Mouse (Mus musculus) layer of hippocampus, adult 9-11 months (tissue): ENCODE measurements around the gene Lrp2bp.

Source experiments
- DNase-seq: peaks from one replicate; pipeline ENCODE4 v3.0.0; 2022

Gene Lrp2bp

DNA sequence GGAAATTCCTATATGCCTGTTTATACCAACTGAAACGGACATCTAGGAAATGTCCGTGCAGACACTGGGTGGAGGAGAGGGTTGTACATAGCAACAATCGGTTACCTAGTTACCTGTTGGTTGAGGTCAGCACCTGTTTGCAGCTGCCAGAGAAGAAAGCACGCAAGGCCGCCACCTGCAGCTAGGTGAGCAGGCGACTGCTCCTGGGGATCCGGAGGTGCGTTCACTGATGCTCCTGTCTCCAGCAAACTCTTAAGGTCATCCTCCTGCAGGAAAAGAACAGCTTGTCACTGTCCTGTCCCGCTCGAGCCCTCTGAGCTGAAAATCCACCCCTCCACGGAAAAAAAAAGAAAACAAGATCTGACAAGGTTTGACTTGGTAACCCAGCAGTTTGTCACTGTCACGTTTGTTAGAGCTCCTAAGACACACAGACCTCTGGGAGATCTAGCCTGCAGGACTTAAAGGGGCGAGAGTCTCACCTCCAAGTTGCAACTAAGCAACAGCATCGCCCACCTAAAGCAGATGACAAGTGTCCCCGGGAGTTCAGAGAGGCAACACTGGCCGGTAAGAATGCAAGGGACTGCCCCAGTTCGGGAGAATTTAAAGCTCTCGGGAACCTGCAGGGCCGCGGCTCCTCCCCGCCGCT is at the start of gene Lrp2bp:
Lrp2bp (plus strand) TSS at position 166 of the 646 bp plus-strand sequence.
- DNase-seq, result peak; percentile 26

DNA sequence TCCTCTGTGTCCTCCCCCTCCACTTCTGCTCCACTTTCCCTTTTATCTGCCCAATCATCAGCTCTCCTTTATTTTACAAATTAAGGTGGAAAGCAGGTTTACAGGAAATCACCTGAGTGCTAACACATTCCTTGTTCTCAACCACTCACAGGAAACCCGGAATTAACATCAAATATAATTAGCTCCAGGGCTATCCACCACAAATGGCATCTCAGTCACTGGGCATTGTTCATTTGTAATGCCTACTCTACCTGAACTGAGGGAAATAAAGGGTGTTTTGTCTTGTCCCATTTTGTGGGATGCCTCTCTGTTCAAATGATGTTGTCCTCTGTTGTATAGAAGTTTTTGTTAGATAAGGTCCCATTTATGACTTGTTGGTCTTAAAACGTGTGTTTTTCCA is 48.5 kb upstream of the Lrp2bp start:
- no peak for DNase-seq

GRCm38 (mm10) chr8:45970894-45971293 is 28.2 kb upstream of the Lrp2bp start:
- DNase-seq, result no peak

DNA sequence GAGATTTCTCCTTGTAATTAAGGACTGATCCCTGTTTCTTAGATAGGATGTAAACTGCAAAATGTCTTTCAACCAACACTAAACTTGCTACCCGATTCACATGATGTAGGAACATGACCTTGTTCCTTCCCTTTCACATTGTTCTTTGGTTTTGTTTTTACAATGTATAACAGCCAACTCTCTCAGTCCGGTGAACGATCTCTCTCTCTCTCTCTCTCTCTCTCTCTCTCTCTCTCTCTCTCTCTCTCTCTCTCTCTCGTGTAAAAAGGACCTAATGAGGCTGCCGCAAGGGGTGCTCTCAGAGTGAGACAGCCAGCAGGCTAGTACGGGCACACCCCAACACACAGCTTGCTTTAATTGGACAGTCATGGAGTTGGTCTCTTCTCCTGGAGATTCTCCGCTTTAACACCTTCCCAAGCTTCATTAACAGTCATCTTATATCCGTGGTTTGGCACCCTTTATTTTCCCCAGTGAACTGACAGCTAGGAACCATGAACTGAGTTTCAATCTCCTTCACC is 25.1 kb upstream of the Lrp2bp start:
- no peak for DNase-seq

- DNase-seq, result peak; percentile 99
Measured at GRCm38 (mm10) chr8:45975126-45975836, 23.8 kb upstream of the Lrp2bp start, which contains the start of the genes 1700029J07Rik and Ufsp2. Gene 1700029J07Rik, minus strand, starts transcription at chr8:45975252. Gene Ufsp2, plus strand, starts transcription at chr8:45975528.

DNA sequence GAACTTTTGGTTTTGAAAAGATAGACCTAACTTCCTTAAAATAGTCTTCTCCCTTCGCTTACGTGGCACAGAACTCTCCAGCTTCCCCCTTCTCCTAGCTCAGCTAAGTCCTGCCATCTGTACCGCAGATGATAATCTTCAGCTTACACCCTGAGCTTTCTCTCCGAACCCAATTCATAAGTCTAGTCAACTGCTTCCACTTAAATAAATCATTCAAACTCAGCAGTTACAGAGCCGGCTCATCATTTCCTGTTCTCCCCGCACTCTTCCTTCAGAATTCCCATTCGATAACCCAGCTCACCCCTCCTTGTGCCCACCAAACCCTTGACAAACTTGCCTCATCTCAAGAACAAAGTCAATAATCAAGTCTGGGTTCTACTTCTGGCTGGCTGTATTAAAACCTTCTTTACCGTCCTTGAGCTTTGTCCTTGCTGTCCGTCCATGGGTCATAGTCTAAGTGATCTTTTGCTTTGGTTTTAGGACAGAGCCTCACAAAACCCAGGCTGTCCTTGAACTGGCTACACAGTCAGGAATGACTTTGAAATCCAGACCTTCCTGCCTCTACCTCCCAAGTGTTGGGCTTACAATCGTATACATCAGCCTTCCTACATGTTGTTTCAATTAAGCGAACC is 23.1 kb upstream of the Lrp2bp start:
- no peak for DNase-seq

DNA sequence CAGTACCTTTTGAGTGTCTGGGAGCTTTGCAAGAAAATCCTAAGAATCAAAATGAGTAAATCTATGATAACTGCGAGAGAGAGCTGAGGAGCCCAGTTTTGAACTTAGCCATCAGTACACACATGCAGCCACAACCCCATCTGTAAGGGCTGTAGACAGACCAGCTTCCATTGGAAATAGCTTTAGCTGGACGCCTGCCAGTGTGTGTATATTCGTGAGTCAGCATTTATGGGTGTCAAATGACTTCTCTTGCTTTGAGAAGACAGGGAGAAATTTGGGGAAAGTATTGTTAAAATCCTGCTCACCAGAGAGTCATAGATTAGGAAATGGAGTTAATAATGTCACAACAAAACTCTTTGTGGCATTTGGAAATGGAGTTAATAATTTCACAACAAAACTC is 12.4 kb upstream of the Lrp2bp start:
- DNase-seq, result no peak

- DNase-seq, result no peak
Measured at GRCm38 (mm10) chr8:45988189-45988588, 10.9 kb upstream of the Lrp2bp start.

- DNase-seq, result no peak
Measured at GRCm38 (mm10) chr8:45990631-45991310, 8.3 kb upstream of the Lrp2bp start.

DNA sequence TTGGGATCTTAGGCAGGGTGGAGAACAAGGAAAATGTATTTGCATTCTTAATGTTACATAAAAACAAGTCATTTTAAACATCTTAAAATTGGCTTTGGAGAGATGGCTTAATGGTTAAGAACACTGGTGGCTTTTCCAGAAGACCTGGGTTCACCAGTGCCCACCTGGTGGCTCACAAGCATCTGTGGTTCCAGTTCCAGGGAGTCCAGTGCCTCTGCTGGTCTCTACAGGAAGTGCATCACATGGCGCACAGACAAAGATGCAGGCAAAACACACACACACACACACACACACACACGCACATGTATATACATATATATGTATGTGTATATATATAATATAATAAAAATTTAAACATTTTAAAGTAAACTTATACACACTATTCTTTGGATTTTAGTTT is 5.0 kb upstream of the Lrp2bp start:
- no peak for DNase-seq

GRCm38 (mm10) chr8:45995576-45995975 is 3.5 kb upstream of the Lrp2bp start:
- no peak for DNase-seq

DNA sequence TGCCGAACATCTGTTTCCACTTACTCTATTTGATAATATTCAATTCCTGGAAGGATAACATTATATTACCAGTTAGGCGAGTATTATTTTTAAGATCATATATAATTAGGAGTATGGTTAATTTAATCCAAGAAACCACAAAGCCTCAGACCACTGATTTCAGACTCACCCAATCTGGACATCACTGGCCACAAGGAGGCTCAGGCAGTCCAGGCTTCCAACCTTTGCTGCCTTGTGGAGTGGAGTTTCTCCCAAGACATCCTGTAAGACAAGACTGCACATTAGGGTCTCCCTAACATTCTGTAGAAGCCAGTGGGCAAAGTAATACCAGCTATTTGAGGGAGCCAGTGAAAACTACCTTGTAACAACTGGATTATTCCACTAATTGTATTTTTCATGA is 875 bp upstream of the Lrp2bp start:
- DNase-seq, result no peak

DNA sequence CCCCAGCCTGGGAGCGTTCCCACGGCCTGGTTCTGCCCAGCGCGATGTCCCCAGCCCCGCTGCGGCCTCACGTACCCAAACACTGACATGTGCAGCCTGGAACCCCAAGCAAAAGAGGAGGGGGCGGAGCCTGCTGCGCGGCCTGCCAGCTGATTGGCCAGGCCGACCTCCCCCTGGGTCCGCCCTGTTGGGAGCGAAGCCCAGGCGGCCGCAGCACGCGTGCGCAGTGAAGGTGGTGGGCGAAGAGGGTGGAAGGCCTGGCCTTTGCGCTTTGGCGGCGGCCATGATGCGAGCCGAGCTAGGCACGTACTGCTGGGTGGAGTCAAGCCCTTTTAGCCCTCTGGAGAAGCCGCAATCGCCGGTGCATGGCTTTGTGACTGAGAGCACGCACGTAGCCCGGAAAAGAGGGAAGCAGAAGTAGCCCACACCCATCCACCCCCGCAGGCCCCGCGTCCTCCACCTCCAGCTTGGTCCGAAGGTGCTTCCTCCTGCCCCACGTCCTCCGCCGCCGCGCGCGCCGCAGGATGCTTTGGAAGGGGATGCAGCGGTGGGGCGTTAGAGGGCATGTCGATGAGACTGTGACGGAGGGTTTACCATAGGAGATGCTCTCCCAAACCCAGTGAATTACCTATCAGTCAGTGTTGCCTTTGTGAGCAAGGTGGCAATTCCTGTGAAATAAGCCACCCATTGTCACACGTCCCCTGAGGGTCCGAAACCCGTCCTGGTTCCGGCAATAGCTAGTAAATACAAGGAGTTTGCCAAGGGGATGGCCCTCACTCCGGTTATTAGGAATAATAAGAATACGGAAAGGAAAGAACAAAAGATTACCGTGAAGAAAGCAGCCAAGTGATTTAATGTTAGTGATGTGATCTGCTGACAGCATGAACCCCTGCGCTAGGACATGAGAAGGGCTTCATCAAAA is 942 bp downstream of the Lrp2bp start:
- DNase-seq, result peak; percentile 98

- no peak for DNase-seq
Measured at GRCm38 (mm10) chr8:46005596-46005995, 6.5 kb downstream of the Lrp2bp start, which contains the start of gene Ankrd37. Gene Ankrd37, minus strand, starts transcription at chr8:46005707.

DNA sequence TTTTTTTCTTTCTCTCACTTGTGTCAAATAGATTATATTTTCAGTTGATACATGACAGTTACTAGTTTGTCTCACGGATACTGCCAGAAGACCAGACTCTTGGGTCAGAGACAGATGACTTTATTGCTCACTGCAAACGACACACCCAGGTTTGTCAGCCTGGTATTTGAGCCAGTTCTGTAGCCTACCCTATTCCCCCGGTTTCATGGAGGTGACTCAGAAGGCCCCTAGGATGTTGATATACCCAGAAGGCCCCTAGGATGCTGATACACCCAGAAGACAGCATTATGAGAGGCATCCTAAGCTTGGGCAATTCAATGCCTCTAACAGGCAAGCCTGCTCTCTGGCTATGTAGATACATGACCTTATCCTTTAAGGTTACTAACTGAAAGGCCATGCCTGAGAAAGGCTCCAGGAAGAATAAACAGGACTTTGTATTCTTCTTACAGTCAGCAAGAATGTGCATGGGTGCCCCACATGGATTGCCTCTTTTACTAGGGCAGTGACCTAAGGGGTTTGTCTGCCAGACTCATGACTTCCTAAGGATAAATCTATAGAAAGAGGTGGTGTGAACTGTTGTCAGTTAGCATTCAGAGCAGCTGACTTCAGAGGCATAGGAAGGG is 8.1 kb downstream of the Lrp2bp start:
- no peak for DNase-seq

DNA sequence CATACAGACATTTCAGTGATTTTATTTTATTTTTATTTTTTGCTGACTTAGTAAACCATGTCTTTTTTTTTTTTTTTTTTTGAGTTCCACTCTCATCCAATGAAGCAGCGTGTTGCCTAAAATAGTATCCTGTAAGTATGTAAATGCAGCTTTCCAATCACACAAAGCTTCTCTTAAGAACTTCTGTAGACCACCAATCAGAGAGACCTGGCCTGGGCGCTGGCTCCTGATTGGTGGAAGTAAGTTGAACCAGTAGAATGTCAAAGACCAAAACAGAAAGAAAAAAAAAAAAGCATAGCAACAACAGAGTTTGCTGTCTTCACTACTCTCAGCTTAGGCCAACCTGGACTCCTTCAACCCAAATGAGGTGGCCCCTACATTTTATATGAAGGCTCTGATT is 11.2 kb downstream of the Lrp2bp start:
- no peak for DNase-seq

DNA sequence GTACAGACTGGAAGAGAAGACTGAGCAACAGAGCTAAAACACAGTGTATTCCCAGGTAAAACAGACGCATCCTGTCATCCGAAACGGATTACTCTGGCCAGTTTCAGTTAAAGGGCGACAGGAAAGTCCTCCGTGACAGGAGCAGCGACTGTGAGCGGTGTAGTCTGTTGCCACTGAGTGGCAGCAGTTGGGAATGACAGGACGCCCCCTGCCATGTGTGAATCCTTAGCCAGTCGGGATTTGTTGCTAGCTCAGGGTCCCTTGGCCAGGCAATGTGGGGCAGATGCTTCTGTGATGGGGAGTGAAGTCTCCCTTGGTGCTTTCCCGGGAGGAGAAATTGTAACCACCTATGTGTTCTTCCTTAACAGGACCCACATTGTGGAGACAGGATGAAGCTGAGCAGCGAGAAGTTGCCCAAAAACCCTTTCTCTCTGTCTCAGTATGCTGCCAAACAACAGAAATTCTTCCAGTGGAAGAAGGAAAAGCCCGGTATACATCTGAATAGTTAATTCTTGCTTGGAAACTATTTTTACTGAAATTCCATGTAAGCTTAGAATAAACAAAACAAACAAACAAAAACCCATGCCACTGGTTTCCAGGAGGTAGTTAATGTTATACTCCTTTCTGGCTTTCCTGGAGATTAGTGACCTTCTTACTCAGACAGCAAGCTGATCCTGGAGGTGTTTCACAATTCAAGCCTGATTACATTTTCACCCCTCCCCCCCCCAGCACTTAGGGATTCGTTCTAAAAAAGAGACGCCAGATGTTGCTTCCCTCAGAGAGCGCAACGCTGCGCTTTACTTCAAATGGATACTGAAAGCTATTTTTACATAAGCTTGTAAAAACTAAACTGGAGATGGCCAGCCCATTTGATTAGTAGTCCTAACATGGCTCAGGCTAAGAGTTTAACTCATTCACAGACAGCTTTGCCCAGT is 11.9 kb downstream of the Lrp2bp start:
- DNase-seq, result peak; percentile 31

DNA sequence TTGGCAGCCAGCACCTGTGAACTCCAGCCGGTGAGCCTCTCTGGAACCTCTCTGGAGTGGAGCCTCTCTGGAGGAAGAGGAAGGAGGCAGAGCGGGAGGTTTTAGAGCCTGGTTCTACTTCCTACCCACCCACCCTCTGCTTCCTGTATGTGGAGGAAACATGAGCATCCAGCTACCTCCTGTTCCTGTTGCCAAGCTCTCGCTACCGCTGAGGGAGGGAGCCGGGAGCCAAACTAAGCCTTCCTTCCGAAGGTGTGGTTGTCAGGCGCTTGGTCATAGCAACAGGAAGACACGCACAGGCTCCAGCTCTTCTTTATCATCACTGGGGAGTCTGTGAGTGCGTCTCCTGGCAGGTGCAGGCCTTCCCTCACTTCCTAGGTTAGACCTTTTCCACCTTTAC is 23.1 kb downstream of the Lrp2bp start:
- no peak for DNase-seq

- no peak for DNase-seq
Measured at GRCm38 (mm10) chr8:46022758-46023157, 23.7 kb downstream of the Lrp2bp start.

DNA sequence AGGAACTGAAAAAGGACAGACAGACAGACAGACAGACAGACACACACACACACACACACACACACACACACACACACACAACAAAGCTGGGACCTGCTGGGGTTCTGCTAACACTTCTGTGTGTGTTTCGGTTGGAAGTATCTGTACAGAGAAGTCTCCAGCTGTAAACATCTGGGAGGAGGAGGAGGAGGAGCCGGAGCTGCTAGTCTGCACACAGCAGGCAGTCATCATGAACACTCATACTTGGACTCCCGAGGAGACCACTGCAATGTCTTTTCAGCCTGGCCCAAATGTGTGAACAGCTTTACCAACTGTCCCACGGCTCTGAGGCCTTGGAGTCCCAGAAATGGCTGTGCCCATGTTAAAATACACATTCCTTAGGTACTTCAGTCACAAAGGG is 25.3 kb downstream of the Lrp2bp start:
- no peak for DNase-seq
